Mouse (Mus musculus): ENCODE measurements around the gene Cyp2a4. TPM values are rescaled to one million over a fixed set of nuclear protein-coding genes. Genes with fewer than 3 reads are reported as not detected.
"Not testable (repeated sequence)": the region's sequence is repeated elsewhere in the genome, so short reads cannot be mapped to it uniquely, and the experiment has no call there.

Cyp2a4 gene
- polyA plus RNA-seq (2015; fragmentation: Nextera tagmentation; extraction: Ambion mirVana): not detected in 2 replicates

- H3K4me1 ChIP-seq (replicated peaks); ATAC-seq; H3K36me3 ChIP-seq; H3K27me3 ChIP-seq (replicated peaks); H3K9ac ChIP-seq; H3K27ac ChIP-seq; H3K4me2 ChIP-seq (replicated peaks); H3K4me3 ChIP-seq (replicated peaks); H3K9me3 ChIP-seq: not testable (repeated sequence)
- WGBS: 60% methylated on average over 2 of the region's 2 CpGs
These were observed at the start of gene Cyp2a4 for GRCm38 (mm10) chr7:26306926-26307325. Gene Cyp2a4, plus strand, starts transcription at chr7:26307169.

- H3K36me3 ChIP-seq; H3K27ac ChIP-seq; H3K4me2 ChIP-seq (replicated peaks); H3K4me3 ChIP-seq (replicated peaks); H3K4me1 ChIP-seq (replicated peaks); ATAC-seq; H3K9ac ChIP-seq; H3K9me3 ChIP-seq; H3K27me3 ChIP-seq (replicated peaks): not testable (repeated sequence)
- WGBS: 76% methylated on average over 1 of the region's 1 CpGs
These were observed 46.9 kb upstream of the Cyp2a4 start, which contains the start of gene Vmn1r184 for GRCm38 (mm10) chr7:26260034-26260433. Gene Vmn1r184, plus strand, starts transcription at chr7:26260334.

- WGBS: 82% methylated on average over 8 of the region's 8 CpGs
These were observed 3.4 kb upstream of the Cyp2a4 start for GRCm38 (mm10) chr7:26303429-26304166.

DNA sequence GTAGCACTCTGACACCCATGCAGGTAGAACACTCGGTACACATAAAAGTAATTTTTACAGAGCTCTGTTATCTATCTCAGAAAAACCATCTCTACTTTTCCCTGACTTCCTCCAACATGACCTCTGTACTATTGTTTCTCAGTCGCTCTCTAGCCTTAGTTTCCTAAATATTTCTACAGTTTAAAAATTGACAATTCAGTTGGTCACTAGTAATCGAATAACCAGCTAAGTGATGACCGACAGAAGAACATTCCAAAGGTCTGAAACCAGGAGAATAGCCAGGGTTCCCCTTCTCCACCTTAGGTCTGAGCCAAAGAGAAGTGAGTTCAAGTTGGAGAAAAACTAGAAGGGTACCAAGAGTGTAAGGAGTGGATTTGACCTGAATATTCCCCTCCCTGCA is 4.8 kb downstream of the Cyp2a4 start:
- H3K27me3 ChIP-seq (replicated peaks); ATAC-seq; H3K36me3 ChIP-seq; H3K27ac ChIP-seq; H3K4me2 ChIP-seq (replicated peaks); H3K9me3 ChIP-seq; H3K4me1 ChIP-seq (replicated peaks); H3K4me3 ChIP-seq (replicated peaks); H3K9ac ChIP-seq: not testable (repeated sequence)
- 85% methylated on average over 4 of the region's 4 CpGs for WGBS

More at GRCm38 (mm10) chr7:26303429-26304166, 3.4 kb upstream of the Cyp2a4 start:
- not testable (repeated sequence) for H3K9me3 ChIP-seq; H3K36me3 ChIP-seq; H3K27ac ChIP-seq; H3K27me3 ChIP-seq (replicated peaks); H3K9ac ChIP-seq; H3K4me1 ChIP-seq (replicated peaks); H3K4me2 ChIP-seq (replicated peaks); H3K4me3 ChIP-seq (replicated peaks); ATAC-seq

GRCm38 (mm10) chr7:26315194-26315593 is 8.2 kb downstream of the Cyp2a4 start:
- not testable (repeated sequence) for H3K4me3 ChIP-seq (replicated peaks); H3K9ac ChIP-seq; H3K27me3 ChIP-seq (replicated peaks); H3K4me1 ChIP-seq (replicated peaks); H3K4me2 ChIP-seq (replicated peaks); H3K9me3 ChIP-seq; H3K27ac ChIP-seq; ATAC-seq; H3K36me3 ChIP-seq
- WGBS: 70% methylated on average over 2 of the region's 2 CpGs

DNA sequence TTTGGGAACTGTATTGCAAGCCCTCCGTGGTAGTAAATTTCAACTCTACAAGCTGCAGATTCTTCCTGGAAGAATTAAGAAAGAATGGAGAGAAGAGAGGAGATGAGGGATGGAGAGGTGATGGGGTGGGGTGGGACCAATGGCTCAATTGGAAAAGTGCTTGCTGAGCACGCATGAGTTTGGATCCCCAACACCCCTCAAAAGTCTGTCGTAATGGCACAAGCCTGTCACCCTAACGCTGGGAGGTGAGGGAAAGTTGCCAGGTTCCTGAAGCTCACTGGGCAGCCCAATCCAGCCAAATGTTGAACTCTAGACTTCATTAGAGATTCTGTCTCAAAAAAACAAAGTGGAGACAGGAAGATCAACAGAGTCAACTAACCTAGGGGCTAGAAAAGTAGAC is 8.8 kb downstream of the Cyp2a4 start:
- H3K9ac ChIP-seq; H3K27ac ChIP-seq; H3K4me3 ChIP-seq (replicated peaks); H3K27me3 ChIP-seq (replicated peaks); H3K36me3 ChIP-seq; H3K4me1 ChIP-seq (replicated peaks); H3K4me2 ChIP-seq (replicated peaks); H3K9me3 ChIP-seq; ATAC-seq: not testable (repeated sequence)
- WGBS: 78% methylated on average over 4 of the region's 4 CpGs

GRCm38 (mm10) chr7:26320361-26320760 is 13.4 kb downstream of the Cyp2a4 start:
- H3K36me3 ChIP-seq; H3K27me3 ChIP-seq (replicated peaks); H3K4me3 ChIP-seq (replicated peaks); ATAC-seq; H3K27ac ChIP-seq; H3K9ac ChIP-seq; H3K9me3 ChIP-seq; H3K4me2 ChIP-seq (replicated peaks); H3K4me1 ChIP-seq (replicated peaks): not testable (repeated sequence)
- WGBS: 55% methylated on average over 3 of the region's 3 CpGs

GRCm38 (mm10) chr7:26350177-26350576 is 43.2 kb downstream of the Cyp2a4 start:
- not testable (repeated sequence) for H3K9ac ChIP-seq; H3K27ac ChIP-seq; H3K27me3 ChIP-seq (replicated peaks); H3K4me2 ChIP-seq (replicated peaks); ATAC-seq; H3K9me3 ChIP-seq; H3K4me1 ChIP-seq (replicated peaks); H3K4me3 ChIP-seq (replicated peaks); H3K36me3 ChIP-seq

DNA sequence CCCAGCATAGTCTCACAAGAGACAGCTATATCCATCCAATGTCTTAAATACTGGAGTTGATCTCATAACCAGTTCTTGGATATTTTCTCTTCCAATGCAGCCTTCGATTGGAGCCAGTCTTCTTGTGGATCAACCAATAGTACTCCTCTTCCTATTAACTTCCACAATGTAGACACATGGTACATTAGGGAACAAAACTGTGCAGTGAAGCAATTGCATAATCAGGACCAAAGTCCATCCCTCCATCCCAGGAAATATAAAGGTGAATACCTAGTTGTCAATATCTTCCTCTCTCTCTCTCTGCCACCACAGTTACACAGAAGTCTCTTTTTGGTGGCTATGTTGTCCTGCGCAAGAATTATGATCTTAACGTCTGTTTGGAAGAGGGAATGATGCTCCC is 45.3 kb downstream of the Cyp2a4 start:
- not testable (repeated sequence) for H3K9me3 ChIP-seq; H3K27ac ChIP-seq; ATAC-seq; H3K4me3 ChIP-seq (replicated peaks); H3K27me3 ChIP-seq (replicated peaks); H3K9ac ChIP-seq; H3K4me1 ChIP-seq (replicated peaks); H3K36me3 ChIP-seq; H3K4me2 ChIP-seq (replicated peaks)
- 88% methylated on average over 3 of the region's 3 CpGs for WGBS

DNA sequence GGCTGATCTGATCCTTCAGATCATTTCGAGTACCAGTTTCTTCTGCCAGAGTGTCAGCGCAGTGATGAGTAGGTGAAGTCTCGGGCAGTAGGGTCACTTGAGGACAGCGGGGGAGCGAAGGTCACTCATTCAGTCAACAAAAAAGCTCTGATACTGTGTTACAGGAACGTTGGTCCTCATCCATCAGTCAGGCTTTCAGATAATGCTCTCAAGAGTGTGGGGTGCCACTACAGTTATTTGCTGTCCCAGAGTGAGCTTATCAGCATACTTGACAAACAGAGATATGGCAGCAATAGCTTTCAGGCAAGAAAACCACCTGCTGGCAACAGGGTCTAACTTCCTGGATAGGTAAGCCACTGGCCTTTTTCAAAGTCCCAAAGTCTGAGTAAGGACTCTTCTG is 49.8 kb downstream of the Cyp2a4 start:
- not testable (repeated sequence) for H3K4me2 ChIP-seq (replicated peaks); H3K27me3 ChIP-seq (replicated peaks); H3K27ac ChIP-seq; H3K4me3 ChIP-seq (replicated peaks); H3K9me3 ChIP-seq; H3K36me3 ChIP-seq; H3K4me1 ChIP-seq (replicated peaks); ATAC-seq; H3K9ac ChIP-seq
- 73% methylated on average over 6 of the region's 6 CpGs for WGBS

Other genes with a start within 250 kb of the Cyp2a4 start
- not detected in 2 replicates for gene Cyp2b13, start 245.7 kb upstream of the Cyp2a4 start, polyA plus RNA-seq (2015; fragmentation: Nextera tagmentation; extraction: Ambion mirVana)
- not detected in 2 replicates for gene Cyp2b9, start 133.8 kb upstream of the Cyp2a4 start, polyA plus RNA-seq (2015; fragmentation: Nextera tagmentation; extraction: Ambion mirVana)
- not detected in 2 replicates for gene Vmn1r184, start 46.8 kb upstream of the Cyp2a4 start, polyA plus RNA-seq (2015; fragmentation: Nextera tagmentation; extraction: Ambion mirVana)
- gene Nlrp9c, start 96.5 kb downstream of the Cyp2a4 start, polyA plus RNA-seq (2015; fragmentation: Nextera tagmentation; extraction: Ambion mirVana): not detected in 2 replicates
- gene Nlrp4a, start 127.9 kb downstream of the Cyp2a4 start, polyA plus RNA-seq (2015; fragmentation: Nextera tagmentation; extraction: Ambion mirVana): not detected in 2 replicates
- not detected in 2 replicates for gene Nlrp9a, start 227.9 kb downstream of the Cyp2a4 start, polyA plus RNA-seq (2015; fragmentation: Nextera tagmentation; extraction: Ambion mirVana)